Mouse (Mus musculus) kidney, adult 2 months (tissue): ENCODE results near the gene Pkd1l1.

Experiments used
- CTCF ChIP-seq: fragments of 200-500 bp; conservative IDR thresholded peaks from 2 replicates; pipeline ENCODE4 v1.5.1; 2011; ENCODE audit warnings: low read depth, mild to moderate bottlenecking, control low read depth, low read length, moderate library complexity, mixed read lengths; ENCODE audit not compliant: insufficient read depth, insufficient read length
- POLR2A ChIP-seq: fragments of 200-500 bp; IDR thresholded peaks from one replicate; pipeline ENCODE4 v1.6.1; 2011; ENCODE audit warnings: low read depth, low read length, control low read depth

GRCm38 (mm10) chr11:8856125-8856524, 116.9 kb downstream of the Pkd1l1 start:
- TF ChIP-seq CTCF (no peak), POLR2A (no peak)
